Mouse (Mus musculus) heart, postnatal 25 days (tissue): ENCODE measurements around the gene Apof. TPM values are rescaled to one million over a fixed set of nuclear protein-coding genes. Genes with fewer than 3 reads are reported as not detected.
"Not testable (repeated sequence)": the region's sequence is repeated elsewhere in the genome, so short reads cannot be mapped to it uniquely, and the experiment has no call there.

ENCODE experiments used
- DNase-seq: peaks from one replicate; pipeline ENCODE4 v3.0.0; 2022; ENCODE audit warnings: low spot score
- intact Hi-C: fragments of 180-260 bp; cut with DNase I; formaldehyde crosslinking; loops from one replicate; pipeline ENCODE4 v1.15.1; 2025
- total RNA-seq, 2 experiments: library from RNA; stranded (reverse); gene quantifications; 2 replicates each; pipeline ENCODE4 v1.2.3; 2021

The Apof gene
- total RNA-seq, 2 experiments from 2014 or later, result not detected

GRCm38 (mm10) chr10:128290594-128290993 lies 22.1 kb downstream of the Apof start:
- intact Hi-C loops, result not testable (repeated sequence)
- peak; percentile 39 for DNase-seq

GRCm38 (mm10) chr10:128296370-128297090 lies 28.1 kb downstream of the Apof start:
- no peak for DNase-seq
- intact Hi-C loops, result no loop called here

GRCm38 (mm10) chr10:128297221-128297620 lies 28.8 kb downstream of the Apof start:
- intact Hi-C loops, result no loop called here

GRCm38 (mm10) chr10:128297622-128298021 lies 29.2 kb downstream of the Apof start:
- intact Hi-C loops, result no loop called here
- no peak for DNase-seq

More at GRCm38 (mm10) chr10:128297221-128297620, 28.8 kb downstream of the Apof start:
- DNase-seq, result no peak

- DNase-seq, result no peak
- intact Hi-C loops, result no loop called here
These were observed 29.8 kb downstream of the Apof start for GRCm38 (mm10) chr10:128298243-128298642.

GRCm38 (mm10) chr10:128298702-128299171 lies 30.3 kb downstream of the Apof start, which contains the start of gene Il23a:
TSS of gene Il23a (minus strand) at chr10:128298752.
- intact Hi-C loops, result no loop called here
- DNase-seq, result no peak

- intact Hi-C loops, result no loop called here
- no peak for DNase-seq
These were observed 33.9 kb downstream of the Apof start for GRCm38 (mm10) chr10:128302357-128302756.

GRCm38 (mm10) chr10:128302785-128303125 lies 34.3 kb downstream of the Apof start:
- intact Hi-C loops, result no loop called here
- DNase-seq, result no peak

- intact Hi-C loops, result no loop called here
- peak; percentile 100 for DNase-seq
These were observed 34.9 kb downstream of the Apof start, which contains the start of gene Pan2 for GRCm38 (mm10) chr10:128303126-128304021. TSS of gene Pan2 (plus strand) at chr10:128303335.

GRCm38 (mm10) chr10:128309654-128310053 lies 41.2 kb downstream of the Apof start:
- no peak for DNase-seq
- intact Hi-C loops, result no loop called here

GRCm38 (mm10) chr10:128310177-128310576 lies 41.7 kb downstream of the Apof start:
- intact Hi-C loops, result no loop called here
- no peak for DNase-seq

GRCm38 (mm10) chr10:128310902-128311301 lies 42.4 kb downstream of the Apof start:
- DNase-seq, result no peak
- intact Hi-C loops, result no loop called here

GRCm38 (mm10) chr10:128315578-128315977 lies 47.1 kb downstream of the Apof start:
- intact Hi-C loops, result no loop called here
- no peak for DNase-seq

Other genes with a start within 250 kb of the Apof start
- 100 to 1,000 TPM; 502 to 533 TPM for gene Naca, start 233.1 kb upstream of the Apof start, total RNA-seq
- gene Ptges3, start 209.7 kb upstream of the Apof start, total RNA-seq, result 10 to 100 TPM; 77.8 to 89.3 TPM
- 1,000 to 10,000 TPM; 9,293 to 9,309 TPM for gene Atp5b, start 185.4 kb upstream of the Apof start, total RNA-seq
- gene Baz2a, start 177.1 kb upstream of the Apof start, total RNA-seq, result 10 to 100 TPM; 20.0 to 24.4 TPM
- 10 to 100 TPM; 82.2 to 88.4 TPM for gene Rbms2, start 88.4 kb upstream of the Apof start, total RNA-seq
- 1 to 10 TPM in 1 of 2 experiments, under 1 TPM in 1; 0.94 to 1.1 TPM for gene Gls2, start 74.2 kb upstream of the Apof start, total RNA-seq
- gene Spryd4, start 56.9 kb upstream of the Apof start, total RNA-seq, result 10 to 100 TPM; 42.8 to 45.5 TPM
- not detected for gene Mip, start 42.8 kb upstream of the Apof start, total RNA-seq
- gene Timeless, start 36.6 kb upstream of the Apof start, total RNA-seq, result 1 to 10 TPM; 7.7 to 8.8 TPM
- gene Apon, start 14.6 kb upstream of the Apof start, total RNA-seq, result under 1 TPM in 1 of 2 experiments, not detected in 1; 0.18 TPM
- 10 to 100 TPM; 11.7 to 12.3 TPM for gene Stat2, start 1.9 kb downstream of the Apof start, total RNA-seq
- under 1 TPM in 1 of 2 experiments, not detected in 1; 0.18 TPM for gene Il23a, start 30.1 kb downstream of the Apof start, total RNA-seq
- 1 to 10 TPM; 8.2 to 9.4 TPM for gene Pan2, start 34.7 kb downstream of the Apof start, total RNA-seq
- gene Cnpy2, start 53.8 kb downstream of the Apof start, total RNA-seq, result 10 to 100 TPM; 58.9 to 62.5 TPM
- gene Cs, start 69.1 kb downstream of the Apof start, total RNA-seq, result 1,000 to 10,000 TPM; 1,194 to 1,233 TPM
- gene Coq10a, start 100.3 kb downstream of the Apof start, total RNA-seq, result 100 to 1,000 TPM; 272 to 314 TPM
- gene Ankrd52, start 108.4 kb downstream of the Apof start, total RNA-seq, result 10 to 100 TPM; 43.7 to 51.0 TPM
- gene Slc39a5, start 132.6 kb downstream of the Apof start, total RNA-seq, result not detected
- 10 to 100 TPM; 44.4 to 46.8 TPM for gene Nabp2, start 142.8 kb downstream of the Apof start, total RNA-seq
- gene Rnf41, start 143.0 kb downstream of the Apof start, total RNA-seq, result 10 to 100 TPM; 16.0 to 16.5 TPM
- gene Smarcc2, start 190.6 kb downstream of the Apof start, total RNA-seq, result 10 to 100 TPM; 75.8 to 78.4 TPM
- gene Myl6, start 225.5 kb downstream of the Apof start, total RNA-seq, result 100 to 1,000 TPM; 294 to 314 TPM
- 1 to 10 TPM; 2.5 to 2.9 TPM for gene Myl6b, start 230.0 kb downstream of the Apof start, total RNA-seq